Mouse (Mus musculus) fat pad, adult 2 months (tissue): ENCODE data around the gene Oprm1.
"Not testable (repeated sequence)": the region's sequence is repeated elsewhere in the genome, so short reads cannot be mapped to it uniquely, and the experiment has no call there.

Experiments
- DNase-seq: peaks from one replicate; pipeline ENCODE4 v3.0.0-alpha.2; 2011; ENCODE audit warnings: low read depth, low spot score; ENCODE audit errors: extremely low read depth

The Oprm1 gene

GRCm38 (mm10) chr10:6968334-6968733 is 210.0 kb downstream of the Oprm1 start:
- DNase-seq: no peak

DNA sequence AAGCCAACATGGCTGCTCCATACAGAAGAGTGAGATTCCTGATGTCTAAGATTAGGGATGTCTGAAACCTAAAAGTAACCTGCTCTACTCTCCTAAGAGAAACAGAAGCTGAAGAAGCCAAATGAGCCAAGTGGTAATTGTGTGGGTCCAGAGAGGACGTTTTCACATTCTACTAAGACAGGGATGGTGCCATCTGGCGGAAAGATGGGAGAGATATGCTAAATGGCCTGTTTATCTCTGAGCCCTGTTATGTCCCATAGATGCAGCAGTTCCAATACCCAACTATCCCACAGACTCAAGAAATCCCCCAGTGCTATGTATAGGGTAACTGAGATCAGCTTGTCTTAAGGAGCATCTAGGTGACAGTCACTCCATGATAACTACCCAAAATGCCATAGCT is 219.5 kb downstream of the Oprm1 start:
- no peak for DNase-seq

DNA sequence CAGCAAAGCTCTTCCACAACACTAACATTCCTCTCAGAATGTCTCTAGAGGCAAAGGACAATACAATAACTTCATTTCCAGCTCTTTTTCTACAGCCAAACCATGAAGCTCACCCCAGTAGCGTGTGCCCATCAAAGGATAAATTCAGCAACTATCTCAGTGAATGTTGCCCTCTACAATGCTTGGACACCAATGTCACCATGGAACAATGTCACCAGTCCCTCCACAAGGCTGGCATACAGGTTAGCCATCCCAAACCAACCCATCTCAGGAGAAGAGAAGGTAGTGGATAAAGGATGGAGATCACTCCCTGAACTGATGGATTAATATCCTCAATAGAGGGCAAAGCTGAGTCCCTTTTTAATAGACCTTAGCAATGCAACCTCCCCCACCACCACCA is 220.4 kb downstream of the Oprm1 start:
- DNase-seq: no peak

DNA sequence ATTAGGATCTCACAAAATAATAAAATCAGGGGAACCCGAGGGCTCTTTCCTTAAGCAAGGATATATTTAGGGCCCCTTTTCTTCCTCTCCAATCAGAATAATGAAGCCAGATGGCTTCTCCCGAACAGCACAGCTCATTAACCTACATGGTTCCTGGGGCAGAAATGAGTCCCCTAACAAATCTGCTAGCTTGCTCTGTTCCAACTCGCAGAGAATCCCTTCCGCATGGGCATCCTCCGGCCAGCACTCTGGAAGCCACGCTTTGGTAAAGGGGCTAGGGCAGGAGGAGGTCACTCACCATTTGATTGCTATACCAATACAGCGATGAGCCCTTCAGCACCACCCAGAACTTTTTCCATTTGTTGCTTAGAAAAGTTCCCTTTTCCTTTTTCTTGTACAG is 220.9 kb downstream of the Oprm1 start:
- DNase-seq: no peak

- DNase-seq: no peak
Measured at GRCm38 (mm10) chr10:6979789-6980188, 221.5 kb downstream of the Oprm1 start.

- no peak for DNase-seq
Measured at GRCm38 (mm10) chr10:6980236-6980635, 221.9 kb downstream of the Oprm1 start.

DNA sequence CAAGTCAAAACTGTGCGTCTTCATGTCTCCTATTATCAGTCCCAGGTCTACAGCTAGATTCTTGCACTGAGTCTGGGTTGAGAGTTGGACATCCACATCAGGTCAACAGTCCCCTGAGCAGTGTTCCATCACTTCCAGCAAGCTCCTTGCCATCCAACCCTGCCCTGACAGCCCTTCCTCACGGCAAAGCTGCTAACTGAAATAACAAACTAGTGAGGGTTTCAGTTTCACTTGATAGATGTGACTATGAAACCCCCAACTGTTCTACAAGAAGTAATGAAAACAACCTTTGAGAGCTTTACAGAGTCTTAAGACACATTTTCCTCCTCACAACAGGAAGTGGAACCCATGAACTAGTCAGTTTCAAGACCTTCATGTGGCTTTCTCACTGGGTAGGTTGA is 224.4 kb downstream of the Oprm1 start:
- no peak for DNase-seq

DNA sequence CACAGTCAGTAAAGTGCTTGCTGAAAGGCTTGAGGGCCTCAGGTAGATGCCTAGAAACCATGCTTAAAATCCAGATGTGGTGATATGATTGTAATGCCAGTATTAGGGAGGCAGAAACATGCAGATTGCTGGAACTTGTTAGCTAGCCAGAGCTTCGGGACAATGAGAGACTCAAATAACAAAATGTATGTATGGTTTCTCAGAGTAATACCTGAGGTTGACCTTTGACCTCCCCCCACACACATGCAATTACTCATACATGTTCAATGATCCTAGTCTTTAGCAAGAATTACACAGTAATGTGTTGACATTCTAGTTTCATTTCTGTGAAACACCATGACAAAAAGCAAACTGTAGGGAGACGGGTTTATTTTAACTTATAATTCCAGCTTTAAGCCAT is 225.1 kb downstream of the Oprm1 start:
- no peak for DNase-seq

DNA sequence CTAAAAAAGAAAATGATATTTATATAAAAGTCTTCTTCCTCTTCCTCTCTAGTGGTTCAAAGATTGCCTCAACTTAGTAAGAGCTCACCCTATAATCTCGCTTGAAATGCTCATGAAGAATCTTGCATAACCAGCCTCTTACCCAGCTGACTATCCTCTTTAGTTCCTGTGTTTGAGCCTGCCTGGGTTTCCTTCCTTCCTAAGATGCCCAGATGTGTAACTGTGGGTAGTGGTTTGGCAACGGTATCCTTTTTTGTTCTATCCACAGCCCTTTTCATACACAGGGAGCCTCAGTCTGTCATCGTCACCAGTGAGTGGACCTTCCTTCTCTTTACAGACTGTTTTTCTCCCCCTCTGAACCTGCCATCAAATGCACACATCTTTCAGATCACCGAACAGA is 227.9 kb downstream of the Oprm1 start:
- DNase-seq: no peak

- no peak for DNase-seq
Measured at GRCm38 (mm10) chr10:6987399-6988098, 229.2 kb downstream of the Oprm1 start.

GRCm38 (mm10) chr10:6988555-6988954 is 230.2 kb downstream of the Oprm1 start:
- no peak for DNase-seq

GRCm38 (mm10) chr10:6996895-6997294 is 238.6 kb downstream of the Oprm1 start:
- no peak for DNase-seq

DNA sequence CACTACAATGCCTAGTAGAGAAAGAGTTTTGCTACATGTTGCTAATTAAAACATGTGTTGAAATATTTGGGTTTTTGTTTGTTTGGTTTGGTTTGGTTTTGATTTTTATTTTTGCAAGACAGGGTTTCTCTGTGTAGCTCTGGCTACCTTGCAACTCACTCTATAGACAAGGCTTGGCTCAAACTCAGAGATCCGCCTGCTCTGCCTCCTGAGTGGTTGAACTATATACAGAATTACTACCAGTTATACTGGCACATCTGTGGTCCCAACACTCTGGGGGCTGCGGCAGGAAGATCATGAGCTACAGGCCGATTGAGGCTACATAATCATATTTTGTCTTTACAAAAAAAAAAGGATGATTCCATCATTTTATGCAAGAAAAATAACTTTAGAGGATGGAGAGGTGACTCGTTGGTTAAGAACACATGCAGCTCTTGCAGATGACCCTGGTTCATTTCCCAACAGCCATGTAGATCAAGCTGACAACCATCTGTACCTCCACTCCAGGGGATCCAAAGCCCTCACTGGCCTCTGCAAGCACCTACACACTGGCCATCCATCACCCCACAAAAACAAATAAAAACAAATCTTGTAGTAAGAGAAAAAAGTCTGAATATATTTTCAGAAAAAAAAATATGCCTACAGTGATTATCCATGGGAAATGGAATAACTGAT is 240.4 kb downstream of the Oprm1 start:
- no peak for DNase-seq

DNA sequence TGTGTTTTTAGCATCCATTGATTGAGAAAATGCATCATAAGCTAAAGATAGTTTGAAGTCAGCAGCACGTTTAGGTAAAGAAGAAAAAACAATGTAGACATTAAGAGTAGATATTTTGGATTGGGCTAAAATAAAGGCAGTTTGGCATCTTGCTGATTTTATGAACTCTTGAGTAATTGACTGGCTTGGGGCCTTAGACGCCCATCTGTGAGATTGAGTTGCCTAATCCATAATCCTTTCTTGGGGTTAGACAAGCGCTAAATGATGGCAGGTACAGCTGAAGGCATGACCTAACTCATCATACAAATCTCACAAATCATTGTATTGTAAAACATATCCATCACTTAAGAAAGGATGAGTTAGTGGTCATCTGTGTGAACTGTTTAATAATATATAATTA is 241.0 kb downstream of the Oprm1 start:
- DNase-seq: no peak

- DNase-seq: not testable (repeated sequence)
Measured at GRCm38 (mm10) chr10:7003898-7004297, 245.6 kb downstream of the Oprm1 start.

DNA sequence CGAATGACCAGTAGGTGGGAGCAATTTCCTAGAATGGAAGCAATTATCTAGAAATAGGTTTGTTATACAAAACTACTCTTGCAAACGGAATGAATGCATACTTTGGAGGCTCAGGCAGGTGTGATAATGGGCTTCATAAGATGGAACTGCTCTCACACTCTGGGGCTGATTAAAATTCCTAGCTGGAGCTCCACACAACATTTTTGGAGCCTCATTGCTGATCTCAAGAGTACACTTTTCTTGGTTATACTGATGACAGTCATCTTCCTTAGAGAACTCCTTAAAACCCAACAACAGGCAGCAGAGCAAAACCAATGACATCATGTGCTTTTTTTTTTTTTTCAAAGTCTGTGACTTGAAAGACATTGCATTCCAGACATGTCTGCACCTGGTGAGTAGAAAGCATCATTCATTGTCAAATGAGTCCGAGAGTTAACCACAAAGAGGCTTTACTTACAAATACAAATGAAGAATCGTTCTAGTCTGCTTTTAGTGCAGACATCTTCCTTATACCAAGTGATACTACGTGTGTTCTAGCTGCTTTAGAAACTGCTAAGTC is 246.8 kb downstream of the Oprm1 start:
- DNase-seq: no peak

GRCm38 (mm10) chr10:7010543-7010942 is 252.2 kb downstream of the Oprm1 start:
- no peak for DNase-seq

GRCm38 (mm10) chr10:7015199-7015598 is 256.9 kb downstream of the Oprm1 start:
- DNase-seq: no peak

GRCm38 (mm10) chr10:7019781-7020386 is 261.6 kb downstream of the Oprm1 start:
- no peak for DNase-seq

DNA sequence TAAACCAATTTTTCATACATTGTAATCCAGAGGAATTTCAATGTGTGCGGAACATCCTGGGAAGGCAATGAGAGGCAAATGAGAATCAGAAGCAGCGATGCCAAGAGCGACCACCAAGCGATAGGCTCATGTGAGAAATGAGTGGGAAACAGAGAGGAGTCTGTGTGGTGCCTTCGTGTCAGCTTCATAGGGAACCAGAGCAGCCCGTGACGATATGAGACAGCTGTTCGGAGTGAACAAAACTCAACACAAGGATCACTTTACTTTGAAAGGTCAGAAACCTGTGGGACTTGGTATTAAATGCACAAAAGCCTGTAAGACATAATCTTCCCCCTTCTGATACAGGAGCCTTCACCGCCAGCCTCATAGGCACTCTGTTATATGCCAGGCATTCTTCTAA is 262.2 kb downstream of the Oprm1 start:
- DNase-seq: no peak

DNA sequence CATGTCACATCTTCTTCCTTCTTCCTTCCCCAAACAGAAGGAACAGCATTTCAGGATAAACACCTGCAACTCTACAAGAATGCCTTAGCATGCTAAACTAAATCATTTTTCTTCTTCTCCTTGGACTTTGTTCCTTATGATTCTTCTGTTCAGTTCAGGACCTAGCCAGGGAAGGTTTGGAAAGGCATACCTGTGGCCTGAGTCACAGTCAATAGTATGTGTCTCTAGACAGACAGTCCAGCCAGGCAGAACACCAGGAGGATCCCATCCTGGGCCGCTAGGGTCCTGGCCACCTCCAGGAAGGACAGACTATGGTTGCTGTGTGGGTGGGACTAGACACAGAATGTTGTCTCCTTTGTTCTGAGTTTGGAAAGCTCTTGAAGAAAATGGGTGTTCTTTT is 266.7 kb downstream of the Oprm1 start:
- DNase-seq: no peak

- DNase-seq: no peak
Measured at GRCm38 (mm10) chr10:7033459-7033858, 275.2 kb downstream of the Oprm1 start.
